Mouse (Mus musculus) forebrain, postnatal 0 days (tissue): ENCODE measurements around the gene Prkar2b. TPM values are rescaled to one million over a fixed set of nuclear protein-coding genes. Genes with fewer than 3 reads are reported as not detected.

Experiments used
- ATAC-seq: fragments of 200-750 bp; cut with Nextera tagmentation; 2 replicates; pipeline ENCODE4 v1.8.0; 2017; ENCODE audit warnings: mild to moderate bottlenecking, moderate library complexity
- DNase-seq: peaks from one replicate; pipeline ENCODE4 v3.0.0-alpha.2; 2015
- H3K27ac ChIP-seq: fragments of 300-500 bp; sonication (generic); 2 replicates; pipeline ENCODE4 v1.5.1; 2014; ENCODE audit warnings: low read depth, mild to moderate bottlenecking, antibody characterized with exemption, low read length, moderate library complexity, mixed read lengths
- H3K27me3 ChIP-seq: fragments of 300-500 bp; sonication (generic); 2 replicates; pipeline ENCODE4 v1.6.1; 2014; ENCODE audit warnings: mild to moderate bottlenecking, low read length, mixed read lengths; ENCODE audit not compliant: insufficient read depth
- H3K36me3 ChIP-seq: fragments of 300-500 bp; sonication (generic); 2 replicates; pipeline ENCODE4 v1.6.1; 2014; ENCODE audit warnings: mild to moderate bottlenecking, moderate library complexity; ENCODE audit not compliant: insufficient read depth
- H3K4me1 ChIP-seq: fragments of 300-500 bp; sonication (generic); 2 replicates; pipeline ENCODE4 v1.6.1; 2014; ENCODE audit warnings: antibody characterized with exemption; ENCODE audit not compliant: insufficient read depth
- H3K4me2 ChIP-seq: fragments of 300-500 bp; sonication (generic); 2 replicates; pipeline ENCODE4 v1.6.1; 2014; ENCODE audit warnings: low read depth, mild to moderate bottlenecking, moderate library complexity
- H3K4me3 ChIP-seq: fragments of 300-500 bp; sonication (generic); 2 replicates; pipeline ENCODE4 v1.5.1; 2014; ENCODE audit warnings: low read depth, low read length, mixed read lengths
- H3K9ac ChIP-seq: fragments of 300-500 bp; sonication (generic); 2 replicates; pipeline ENCODE4 v1.6.1; 2014; ENCODE audit warnings: mild to moderate bottlenecking
- H3K9me3 ChIP-seq: fragments of 300-500 bp; sonication (generic); 2 replicates; pipeline ENCODE4 v1.6.1; 2016; ENCODE audit warnings: low read length
- CTCF ChIP-seq: sonication (generic); IDR thresholded peaks from 2 replicates; pipeline ENCODE4 v1.5.1; 2016; ENCODE audit warnings: antibody characterized with exemption, control low read depth, low read depth
- WGBS: fragments of 180-500 bp; shearing (Covaris S2); extraction: QIAGEN DNeasy Blood & Tissue Kit; methylation state at CpG from one replicate; pipeline ENCODE4 v1.1.7; 2014; 5-methylcytosine and 5-hydroxymethylcytosine counted together
- polyA plus RNA-seq: library from polyadenylated mRNA; unstranded; fragments of >200 nt; fragmentation: Nextera tagmentation; extraction: Ambion mirVana; gene quantifications from 2 replicates; pipeline ENCODE4 v1.2.1, GENCODE M21; 2015
- total RNA-seq: library from RNA; depleted of rRNA; stranded (reverse); fragments of >200 nt; gene quantifications from 2 replicates; pipeline ENCODE4 v1.2.3, GENCODE M21; 2014

The Prkar2b gene
- total and polyA plus RNA-seq, 2 experiments from 2014 or later: 129 to 215 TPM

- DNase-seq (peak; percentile 100), ATAC-seq (peak; percentile 97)
- Histone ChIP-seq H3K27ac (peak within 1 kb of the TSS; percentile 94), H3K4me1 (no peaks in the 10 kb centered on the region), H3K9me3 (no peaks in the 10 kb centered on the region), H3K4me2 (peak within 1 kb of the TSS; percentile 55), H3K9ac (peak within 1 kb of the TSS; percentile 80), H3K4me3 (peak within 1 kb of the TSS; percentile 96), H3K27me3 (no peaks in the 10 kb centered on the region), H3K36me3 (no peaks in the 10 kb centered on the region)
- WGBS: under 1% methylated on average over 71 of the region's 71 CpGs
- no peak for TF ChIP-seq CTCF
These were observed 111.1 kb downstream of the Prkar2b start, which contains the start of gene Hbp1 for GRCm38 (mm10) chr12:31949759-31950658. TSS of gene Hbp1 (minus strand) at chr12:31950535.

GRCm38 (mm10) chr12:31949193-31949741 is 111.8 kb downstream of the Prkar2b start:
- Histone ChIP-seq H3K9ac (peak overlapping the region; percentile 80), H3K36me3 (no peaks in the 10 kb centered on the region), H3K9me3 (no peaks in the 10 kb centered on the region), H3K27ac (peak overlapping the region; percentile 94), H3K4me1 (no peaks in the 10 kb centered on the region), H3K4me3 (peak overlapping the region; percentile 96), H3K27me3 (no peaks in the 10 kb centered on the region), H3K4me2 (peak overlapping the region; percentile 50)
- DNase-seq (peak; percentile 94), ATAC-seq (peak; percentile 68)
- TF ChIP-seq CTCF: peak; percentile 37
- WGBS: under 1% methylated on average over 50 of the region's 58 CpGs

GRCm38 (mm10) chr12:31948101-31949000 is 112.7 kb downstream of the Prkar2b start:
- TF ChIP-seq CTCF: no peak

GRCm38 (mm10) chr12:31947476-31947875 is 113.6 kb downstream of the Prkar2b start:
- no peak overlapping the region for H3K4me2 ChIP-seq
- WGBS: 96% methylated on average over 5 of the region's 5 CpGs
- DNase-seq: no peak

More at GRCm38 (mm10) chr12:31948101-31949000, 112.7 kb downstream of the Prkar2b start:
- peak overlapping the region; percentile 50 for H3K4me2 ChIP-seq
- peak overlapping the region; percentile 80; the same call in 1 of the 2 replicates for H3K9ac ChIP-seq
- DNase-seq (no peak), ATAC-seq (no peak)
- H3K4me1 ChIP-seq: no peaks in the 10 kb centered on the region
- peak overlapping the region; percentile 94 for H3K27ac ChIP-seq
- H3K36me3 ChIP-seq: 0 out of 2 replicates have a peak, but pooled peaks cover 2% of the 10 kb centered on the region
- 15% methylated on average over 7 of the region's 7 CpGs for WGBS
- no peaks in the 10 kb centered on the region for H3K9me3 ChIP-seq
- H3K27me3 ChIP-seq: no peaks in the 10 kb centered on the region
- peak overlapping the region; percentile 96 for H3K4me3 ChIP-seq

GRCm38 (mm10) chr12:31944405-31944804 is 116.7 kb downstream of the Prkar2b start:
- Histone ChIP-seq H3K4me3 (no peak overlapping the region), H3K9ac (no peak overlapping the region), H3K4me2 (no peak overlapping the region), H3K27me3 (no peaks in the 10 kb centered on the region), H3K36me3 (peaks cover 18% of the 10 kb centered on the region), H3K4me1 (no peaks in the 10 kb centered on the region), H3K9me3 (no peaks in the 10 kb centered on the region), H3K27ac (no peak overlapping the region)
- no peak for ATAC-seq
- DNase-seq: no peak
- TF ChIP-seq CTCF: no peak
- 94% methylated on average over 2 of the region's 2 CpGs for WGBS

More at GRCm38 (mm10) chr12:31947476-31947875, 113.6 kb downstream of the Prkar2b start:
- Histone ChIP-seq H3K4me1 (no peaks in the 10 kb centered on the region), H3K9me3 (no peaks in the 10 kb centered on the region), H3K27me3 (no peaks in the 10 kb centered on the region), H3K36me3 (0 out of 2 replicates have a peak, but pooled peaks cover 4% of the 10 kb centered on the region), H3K27ac (no peak overlapping the region), H3K9ac (no peak overlapping the region), H3K4me3 (no peak overlapping the region)
- no peak for ATAC-seq
- TF ChIP-seq CTCF: peak; percentile 39; the same call in 1 of the 2 replicates

- Histone ChIP-seq H3K4me2 (no peak overlapping the region), H3K9ac (no peak overlapping the region), H3K27me3 (no peaks in the 10 kb centered on the region), H3K27ac (no peak overlapping the region), H3K4me3 (no peak overlapping the region), H3K9me3 (no peaks in the 10 kb centered on the region), H3K4me1 (no peaks in the 10 kb centered on the region), H3K36me3 (peaks cover 30% of the 10 kb centered on the region)
- no peak for TF ChIP-seq CTCF
- 92% methylated on average over 4 of the region's 4 CpGs for WGBS
- DNase-seq: no peak
- no peak for ATAC-seq
These were observed 118.0 kb downstream of the Prkar2b start for GRCm38 (mm10) chr12:31943020-31943654.
